Mouse (Mus musculus) cerebellum, postnatal 10 days (tissue): ENCODE results near the gene Thrb.

Source experiments
- DNase-seq, 2 experiments: peaks; one replicate each; pipeline ENCODE4 v3.0.0; 2021; ENCODE audit warnings: mixed read lengths in 2 of 2

Gene Thrb

DNA sequence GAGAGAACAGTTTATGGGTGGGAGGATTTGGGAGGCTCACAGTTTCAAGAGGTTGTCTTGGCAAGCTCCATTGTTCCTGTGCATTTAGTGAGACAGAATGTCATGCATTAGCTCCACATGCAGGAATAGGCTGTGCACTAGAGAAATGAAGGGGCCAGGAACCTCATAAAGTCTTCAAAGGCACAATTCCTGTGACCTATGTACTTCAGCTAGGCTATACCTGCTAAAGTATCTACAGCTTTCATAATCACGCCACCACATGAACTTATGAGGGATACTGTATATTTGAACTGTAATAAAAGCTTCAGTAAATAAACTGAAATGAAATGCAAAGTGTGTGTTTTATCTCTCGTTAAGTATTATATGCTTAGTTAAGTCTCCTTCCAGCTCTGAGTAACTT, 59.4 kb downstream of the Thrb start:
- DNase-seq = no peak

DNA sequence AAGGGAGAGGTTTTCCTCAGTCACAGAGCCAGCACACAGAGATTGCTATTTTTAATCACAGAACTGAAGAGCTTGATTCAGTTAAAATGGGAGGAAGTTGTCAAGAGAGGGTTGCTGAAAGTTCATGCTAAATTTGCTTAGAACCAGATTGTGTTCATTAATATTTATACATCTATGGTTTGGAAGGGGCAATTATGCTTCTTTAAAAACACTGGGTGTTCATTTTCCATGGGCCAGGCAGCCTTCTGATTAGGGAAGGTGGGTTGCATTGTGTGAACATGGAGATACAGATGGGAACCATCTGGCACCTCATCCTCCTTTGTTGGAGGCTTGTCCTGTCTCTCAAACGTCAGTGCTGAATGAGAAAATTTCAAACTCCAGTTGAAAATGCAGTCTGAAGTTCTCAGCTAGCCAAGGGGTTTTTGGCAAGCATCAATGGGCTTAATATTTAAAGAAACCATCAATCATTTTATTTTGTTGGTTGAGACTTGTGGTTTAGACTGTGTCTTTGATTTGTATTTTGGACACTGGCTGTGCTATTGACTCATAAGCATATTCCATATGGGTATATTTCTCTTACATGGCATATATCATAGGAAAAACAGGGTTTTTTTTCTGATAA, 62.9 kb downstream of the Thrb start:
- DNase-seq = peak; percentile 37 to 47

DNA sequence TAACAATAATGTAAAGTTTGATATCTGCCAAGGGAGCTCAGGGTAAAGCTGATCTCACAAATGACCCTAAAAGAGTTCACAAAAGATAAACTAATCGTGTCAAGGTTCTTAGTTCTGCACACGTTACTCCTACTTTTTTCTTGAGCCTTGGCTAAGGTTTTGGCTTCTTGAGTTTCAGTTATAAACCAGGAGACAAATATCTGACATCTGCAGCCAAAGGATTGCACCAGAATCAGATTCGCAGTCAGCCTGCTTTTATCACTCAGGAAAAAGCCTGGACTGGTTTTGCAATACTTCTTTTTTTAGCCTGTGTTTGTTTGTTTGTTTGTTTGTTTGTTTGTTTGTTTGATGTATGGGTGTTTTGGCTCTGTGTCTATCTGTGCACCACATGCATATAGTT, 64.5 kb downstream of the Thrb start:
- no peak for DNase-seq

DNA sequence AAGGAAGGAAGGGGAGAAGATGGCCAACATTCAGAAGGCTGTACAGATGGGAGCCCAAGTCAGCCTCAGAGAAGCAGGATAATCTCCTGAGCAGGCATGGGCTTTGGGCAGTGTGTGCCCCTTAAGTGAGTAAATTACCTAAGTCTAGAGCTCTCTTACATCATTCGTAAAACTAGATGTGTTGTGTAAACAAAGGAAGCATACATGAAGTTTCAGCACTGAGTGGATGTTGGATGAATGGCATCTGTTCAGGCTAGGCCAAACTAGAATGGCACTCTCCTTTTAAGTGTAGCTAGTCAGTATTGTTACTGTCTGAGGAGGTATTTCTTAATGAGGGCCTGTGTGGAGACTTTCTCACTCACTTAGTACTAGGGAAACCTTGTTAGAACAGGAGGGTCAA, 66.8 kb downstream of the Thrb start:
- DNase-seq = no peak

DNA sequence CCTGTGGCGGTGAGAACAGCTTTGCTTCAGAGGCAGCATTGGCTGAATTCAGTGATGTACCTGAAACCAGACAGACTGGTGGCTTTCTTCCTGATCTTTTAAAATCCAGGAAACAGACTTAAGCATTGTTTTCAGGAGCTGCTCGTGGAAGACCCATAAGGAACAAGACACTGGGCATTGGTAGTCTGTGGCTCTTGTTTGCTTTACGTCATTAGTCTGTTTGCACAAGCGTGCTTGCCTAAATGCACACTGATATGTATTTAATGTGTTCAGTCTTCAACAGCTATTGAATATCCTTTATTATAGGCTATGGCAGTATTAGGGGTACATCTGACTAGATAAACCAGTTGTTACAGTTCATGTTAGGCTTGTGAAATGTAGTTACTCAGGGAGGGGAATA, 67.8 kb downstream of the Thrb start:
- DNase-seq = no peak

DNA sequence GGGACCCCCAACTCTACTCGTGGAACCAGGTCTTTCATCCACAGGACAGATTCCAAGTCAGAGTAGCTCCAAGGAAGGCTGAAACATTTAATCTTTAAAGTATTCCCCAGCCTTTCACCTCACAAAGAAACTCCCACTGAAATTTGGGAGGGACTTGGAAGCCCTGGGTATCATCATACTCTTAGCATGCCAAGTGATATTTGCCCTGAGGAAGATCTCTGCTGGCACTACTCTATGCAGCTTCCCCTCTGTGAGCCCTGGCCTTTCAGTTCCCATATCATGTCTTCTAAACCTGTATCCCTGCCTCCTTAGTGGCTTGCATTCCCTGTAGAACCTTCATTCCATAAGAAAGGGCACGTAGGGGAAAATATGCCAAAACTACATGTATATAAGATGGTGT, 68.8 kb downstream of the Thrb start:
- DNase-seq = no peak

DNA sequence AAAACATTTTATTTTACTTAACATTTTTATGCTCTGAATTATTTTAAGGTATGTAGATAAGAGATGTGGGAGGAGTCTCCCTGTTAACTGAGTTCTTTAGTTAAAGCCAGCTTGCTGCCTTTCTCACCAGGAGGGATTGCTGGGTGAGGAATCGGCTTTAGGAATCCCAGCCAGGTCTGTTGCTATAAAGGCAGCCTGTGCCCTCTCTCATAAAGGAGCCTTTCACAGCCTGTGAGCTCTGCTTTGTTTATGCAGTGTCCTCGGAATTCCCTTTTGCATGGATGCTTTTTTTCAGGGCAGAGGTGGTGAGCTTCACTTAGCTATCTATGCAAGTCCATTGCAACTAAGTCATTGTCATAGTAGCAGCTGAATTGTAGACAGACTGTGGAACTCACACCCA, 71.0 kb downstream of the Thrb start:
- peak in 1 of 2 experiments; percentile 37 for DNase-seq

DNA sequence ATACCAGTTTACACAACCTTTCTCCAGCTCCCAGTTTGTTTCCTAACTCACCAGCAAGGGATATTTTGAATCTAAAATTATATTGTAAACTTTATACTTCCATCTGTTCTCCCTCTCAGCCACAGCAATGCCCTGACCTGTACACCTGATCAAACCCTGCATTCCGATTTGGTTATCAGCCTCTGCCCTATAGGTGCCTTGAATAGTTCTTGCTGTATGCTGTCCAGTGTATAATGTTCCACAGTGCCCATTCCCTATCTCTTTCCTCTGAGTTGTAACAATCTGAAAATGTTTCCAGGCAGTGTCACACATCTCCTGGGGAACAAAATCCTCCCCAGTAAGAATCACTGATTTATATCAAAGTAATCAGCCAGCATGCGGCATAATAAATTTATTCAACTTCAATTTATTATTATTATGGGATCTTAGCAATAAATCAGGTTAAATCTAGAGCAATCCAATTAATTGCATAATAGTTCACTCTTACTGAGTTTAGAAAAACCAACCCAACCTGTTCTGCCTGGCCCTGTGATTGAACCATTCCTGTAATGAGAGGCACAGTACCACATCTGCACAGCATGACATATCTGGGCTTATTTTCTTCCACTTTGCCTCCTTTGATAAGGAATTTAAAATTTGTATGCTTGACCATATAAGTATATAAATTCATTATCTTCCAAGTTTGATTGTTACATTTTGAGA, 73.2 kb downstream of the Thrb start:
- DNase-seq = no peak

DNA sequence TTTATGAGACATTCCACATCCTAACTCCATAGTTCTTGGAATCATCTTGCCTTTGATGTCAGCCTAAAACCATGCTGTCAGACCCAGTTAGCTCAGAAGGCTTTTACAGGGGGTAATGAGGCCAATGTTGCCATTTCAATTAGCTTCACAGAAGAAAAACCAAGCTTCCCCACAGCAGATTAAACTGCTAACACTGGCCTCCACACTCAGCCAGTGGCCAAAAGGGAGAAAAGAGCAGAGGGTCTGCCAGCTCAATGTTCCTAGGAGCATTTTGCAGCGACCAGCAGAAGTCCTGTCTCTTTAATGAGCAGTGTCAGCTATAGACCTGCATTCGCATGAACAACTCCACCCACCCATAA, 73.7 kb downstream of the Thrb start:
- peak; percentile 65 to 74 for DNase-seq

DNA sequence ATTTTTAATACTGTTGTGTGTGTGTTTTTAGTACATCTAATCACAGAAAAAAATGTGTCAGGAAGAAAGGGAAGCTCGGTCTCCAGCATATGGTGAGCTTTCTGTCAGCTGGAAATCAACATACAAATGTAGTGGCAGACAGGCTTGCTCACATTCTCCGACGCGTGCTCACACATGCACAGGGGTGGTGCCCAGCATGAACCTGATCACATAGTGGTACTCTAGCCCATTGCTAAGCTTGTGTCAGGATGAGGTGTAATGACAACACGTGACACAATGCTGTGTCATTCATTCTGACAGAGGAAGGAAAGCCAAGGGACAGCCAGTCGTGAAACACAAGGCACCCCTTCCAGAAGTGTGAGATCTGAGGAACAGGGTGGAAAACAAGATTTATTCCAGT, 75.4 kb downstream of the Thrb start:
- DNase-seq = peak in 1 of 2 experiments; percentile 24

DNA sequence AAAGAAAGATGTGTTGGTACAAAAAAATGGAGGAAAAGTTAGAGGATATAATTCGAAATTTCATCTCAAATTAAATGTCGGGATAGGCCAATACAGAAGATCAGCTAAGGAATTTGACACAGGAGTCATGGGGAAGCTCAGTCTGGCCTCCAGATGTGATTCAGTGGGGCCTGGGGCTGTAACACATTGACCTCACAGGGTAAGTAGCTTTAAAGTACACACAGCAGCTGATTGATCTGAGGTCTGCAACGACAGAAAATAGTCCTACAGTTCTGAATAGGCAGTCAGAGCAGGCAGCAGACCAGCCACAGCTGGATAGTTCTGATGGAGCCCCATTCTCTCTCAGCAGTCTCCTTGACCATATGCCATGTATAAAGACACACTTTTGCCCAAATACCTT, 80.8 kb downstream of the Thrb start:
- no peak for DNase-seq

DNA sequence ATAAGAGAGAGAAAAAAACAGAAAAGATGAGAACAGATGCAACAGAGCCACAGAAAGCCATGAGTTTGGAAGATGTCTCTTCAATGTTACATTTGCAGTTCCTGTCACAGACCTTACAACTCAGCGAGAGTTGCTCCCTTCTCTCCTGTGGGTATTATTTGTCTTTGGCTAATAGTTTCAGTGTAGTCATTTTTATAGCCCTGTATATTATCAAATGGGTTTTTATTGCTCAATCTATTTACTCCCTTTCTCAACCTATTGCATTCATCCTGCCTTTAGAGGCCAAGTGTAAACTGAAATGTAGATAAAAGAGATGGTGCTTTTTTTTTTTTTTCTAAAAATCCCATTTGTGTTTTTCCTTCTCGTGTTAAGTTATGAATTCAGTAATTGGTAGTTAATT, 82.2 kb downstream of the Thrb start:
- no peak for DNase-seq

DNA sequence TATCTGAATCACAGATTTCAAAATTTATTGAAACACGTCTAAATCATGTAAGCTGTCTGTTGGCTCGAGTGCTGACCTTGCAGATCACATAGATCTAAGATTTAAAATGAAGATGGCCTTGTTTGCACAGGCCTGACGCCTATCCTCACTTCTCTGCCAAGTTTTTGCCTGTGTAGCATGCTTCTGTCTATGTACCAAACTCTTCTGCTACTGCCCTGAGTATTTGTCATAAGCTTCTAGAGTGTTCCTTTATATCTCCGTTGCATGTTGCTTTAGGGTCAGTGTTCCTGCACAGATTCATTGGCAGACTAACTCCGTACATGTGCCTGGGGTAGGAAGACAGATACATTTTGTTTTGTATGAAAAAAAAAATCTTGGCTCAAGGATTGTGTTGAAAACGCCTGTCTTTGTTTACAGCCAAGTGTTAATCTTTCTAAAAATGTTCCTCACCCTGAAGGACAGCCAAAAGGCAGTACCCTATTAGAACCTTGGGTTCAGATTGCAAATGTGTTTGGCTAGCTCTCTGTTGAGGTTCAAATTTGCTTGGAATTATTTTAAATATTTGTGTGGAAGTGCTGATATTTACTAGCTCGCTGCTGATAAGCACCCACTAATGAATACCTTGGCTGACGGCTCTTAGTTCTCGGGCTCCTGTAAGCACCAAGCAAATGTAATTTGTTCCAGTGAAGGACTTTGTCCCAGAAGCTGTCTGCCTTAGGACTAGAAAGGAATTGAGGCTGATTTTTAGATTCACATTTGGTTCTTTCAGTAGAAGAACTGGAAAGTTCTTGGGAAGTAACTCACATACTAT, 83.0 kb downstream of the Thrb start:
- no peak for DNase-seq

DNA sequence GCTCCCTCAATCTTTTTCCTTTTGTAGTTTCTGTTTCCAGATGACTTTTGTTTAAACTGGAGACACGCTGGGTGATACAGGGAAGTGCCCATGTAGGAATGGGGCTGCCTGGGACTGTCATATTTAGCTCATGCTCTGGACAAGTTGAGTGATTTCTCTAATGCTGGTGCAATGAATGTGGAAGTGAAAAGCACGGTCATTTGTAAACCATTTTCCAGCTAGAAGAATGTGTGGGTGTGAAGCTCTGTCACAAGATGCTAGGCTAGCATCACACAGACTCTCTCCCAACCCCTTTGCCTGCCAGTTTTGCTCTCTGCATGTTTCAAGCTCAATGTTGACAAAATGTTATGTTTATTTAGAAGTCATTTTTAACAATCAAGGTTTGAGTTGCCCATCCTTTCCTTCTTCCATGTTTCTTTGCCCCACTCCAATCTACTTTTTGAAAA, 83.7 kb downstream of the Thrb start:
- DNase-seq = no peak

DNA sequence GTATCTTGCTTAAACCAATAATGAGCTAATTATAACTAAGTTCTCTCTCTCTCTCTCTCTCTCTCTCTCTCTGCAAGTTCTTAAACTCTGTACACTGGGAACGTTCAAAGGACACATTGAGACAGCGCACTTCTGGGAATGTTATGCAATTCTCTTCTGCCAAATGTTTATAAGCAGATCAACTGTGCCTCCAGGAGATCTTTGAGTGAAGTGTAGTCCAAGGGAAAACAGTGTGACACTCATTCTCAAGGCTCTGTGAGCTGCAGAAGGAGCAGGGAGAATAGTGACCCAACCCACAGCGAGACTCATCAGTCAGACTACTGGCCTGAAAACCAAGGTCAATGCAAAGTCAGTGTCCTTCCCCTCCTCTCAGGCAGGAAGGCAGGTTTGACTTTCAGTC, 87.9 kb downstream of the Thrb start:
- DNase-seq = no peak

DNA sequence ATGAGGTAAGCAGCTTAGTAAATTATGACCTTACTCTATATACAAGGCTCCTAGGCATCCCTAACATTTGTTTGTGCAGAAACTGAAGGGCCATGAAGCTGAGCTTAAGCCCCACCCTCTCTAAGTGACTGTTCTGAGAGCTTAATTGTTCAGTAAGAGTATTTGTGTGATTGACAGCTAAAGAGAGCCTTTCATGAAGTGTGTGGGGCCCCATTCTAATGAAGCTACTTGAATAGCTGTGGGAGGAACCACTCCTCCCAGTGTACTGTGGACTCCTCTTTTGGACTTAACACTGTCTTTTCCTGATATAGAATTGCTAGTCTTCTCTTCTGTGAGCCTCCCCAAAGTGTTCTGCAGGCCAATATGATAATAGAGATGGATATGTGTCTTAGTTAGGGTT, 88.9 kb downstream of the Thrb start:
- DNase-seq = no peak

DNA sequence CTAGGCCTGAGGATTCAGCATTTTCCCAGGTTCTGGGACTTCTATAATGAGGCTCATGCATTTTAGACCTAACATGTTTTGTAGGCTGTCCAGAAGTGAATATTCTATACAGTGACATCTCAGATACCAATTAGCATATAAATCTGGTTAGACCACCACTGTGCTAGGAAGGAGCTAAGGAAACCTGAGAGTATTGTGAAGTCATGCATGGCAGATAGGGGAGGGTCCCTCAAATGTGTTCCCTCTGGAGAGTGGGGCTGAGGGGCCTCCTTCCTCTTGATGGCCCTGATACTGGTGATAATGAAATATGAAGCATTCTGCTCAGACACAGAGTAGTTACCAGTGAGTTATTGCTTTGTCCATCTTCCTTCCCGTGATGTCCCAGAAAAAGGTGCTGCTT, 91.8 kb downstream of the Thrb start:
- no peak for DNase-seq

DNA sequence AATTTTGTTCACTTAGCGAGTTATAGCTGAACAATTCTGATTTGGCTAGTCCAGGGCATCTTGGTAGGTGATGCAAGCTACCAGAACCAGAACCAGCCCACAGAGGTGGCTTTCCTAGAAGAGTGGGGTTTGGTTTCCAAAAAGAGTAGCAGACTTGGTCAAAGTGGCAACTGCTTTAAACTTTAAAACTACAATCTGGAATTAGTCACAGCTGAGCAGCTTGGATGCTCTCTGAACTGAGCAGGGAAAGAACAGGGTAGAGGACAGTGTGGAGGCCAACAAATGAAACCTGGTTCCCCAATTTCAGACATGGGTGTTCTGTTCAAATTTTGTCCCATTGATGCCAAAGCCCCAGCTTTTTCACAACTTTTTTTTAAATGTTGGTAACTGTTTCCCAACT, 93.4 kb downstream of the Thrb start:
- DNase-seq = no peak

DNA sequence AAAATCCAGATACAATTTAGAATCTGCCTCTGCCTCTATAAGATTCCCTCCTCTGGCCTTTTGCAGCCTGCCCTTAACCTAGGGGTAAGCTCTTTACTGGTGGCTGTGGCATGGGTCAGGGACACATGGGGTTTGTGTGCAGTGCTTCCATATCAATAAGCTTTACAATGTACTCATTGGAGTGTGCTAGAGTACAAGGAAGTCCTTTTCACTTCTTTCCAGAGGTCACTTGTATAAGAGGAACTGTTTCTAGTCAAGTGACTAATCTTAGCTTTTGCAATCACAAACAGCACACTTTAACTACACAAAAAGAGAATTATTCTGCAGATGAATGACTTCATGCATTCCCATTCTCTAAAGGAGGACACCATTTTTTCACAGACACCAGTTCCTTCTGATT, 96.7 kb downstream of the Thrb start:
- no peak for DNase-seq

DNA sequence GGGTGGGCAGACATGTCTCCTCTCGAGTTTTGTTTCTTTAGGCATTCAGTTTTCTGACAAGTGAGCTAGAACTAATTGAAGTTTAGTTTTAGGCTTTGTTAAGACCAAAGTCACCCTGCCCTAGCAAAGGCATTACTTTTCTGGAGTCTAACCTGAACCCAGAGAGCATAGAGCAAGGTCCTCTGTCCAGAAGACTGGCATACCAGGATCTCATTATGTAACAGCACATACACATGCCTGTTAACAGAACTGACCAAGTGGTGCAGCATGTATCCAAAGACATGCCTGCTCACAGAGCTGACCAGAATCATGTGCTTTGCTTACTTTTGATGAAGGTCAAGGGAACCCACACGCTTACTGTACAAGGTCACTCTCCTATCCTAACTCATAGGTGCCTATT, 107.9 kb downstream of the Thrb start:
- no peak for DNase-seq

DNA sequence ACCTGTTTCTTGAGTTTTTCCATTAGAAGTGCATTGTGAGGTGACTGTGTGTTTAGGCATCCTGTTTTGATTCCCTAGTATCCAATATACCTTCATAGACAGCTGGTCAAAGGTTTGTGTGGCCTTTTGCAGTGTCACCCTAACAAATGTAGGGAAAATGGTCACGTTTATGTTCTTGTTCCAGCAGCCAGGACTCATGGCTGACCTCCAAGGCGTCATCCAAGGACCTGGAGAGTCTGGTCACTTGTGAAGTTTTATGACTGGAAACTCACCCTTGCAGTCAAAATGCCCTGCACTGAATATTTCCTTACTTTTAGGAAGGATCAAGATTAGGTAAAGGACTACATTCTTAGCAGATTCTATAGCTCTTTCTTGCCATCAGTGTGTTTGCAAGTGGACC, 114.3 kb downstream of the Thrb start:
- DNase-seq = peak in 1 of 2 experiments; percentile 14

DNA sequence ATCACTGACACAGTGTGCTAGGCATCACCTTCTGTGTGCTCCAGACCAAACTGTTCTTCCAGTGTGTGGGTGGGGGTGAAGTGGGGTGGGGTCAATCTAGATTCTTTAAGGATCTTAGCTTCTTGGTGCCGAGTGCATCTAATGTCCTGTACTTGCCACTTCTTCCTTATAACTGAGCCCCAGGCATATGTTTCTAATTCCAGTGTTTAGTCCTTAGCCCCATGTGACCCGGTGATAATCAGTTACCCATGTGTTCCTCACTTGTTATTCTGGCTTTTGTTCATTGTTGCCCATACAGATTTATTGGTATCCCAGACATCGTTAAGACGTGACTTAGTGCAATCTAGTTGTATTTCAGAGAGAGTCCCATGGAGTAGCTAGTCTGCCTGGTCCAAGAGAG, 121.9 kb downstream of the Thrb start:
- no peak for DNase-seq

DNA sequence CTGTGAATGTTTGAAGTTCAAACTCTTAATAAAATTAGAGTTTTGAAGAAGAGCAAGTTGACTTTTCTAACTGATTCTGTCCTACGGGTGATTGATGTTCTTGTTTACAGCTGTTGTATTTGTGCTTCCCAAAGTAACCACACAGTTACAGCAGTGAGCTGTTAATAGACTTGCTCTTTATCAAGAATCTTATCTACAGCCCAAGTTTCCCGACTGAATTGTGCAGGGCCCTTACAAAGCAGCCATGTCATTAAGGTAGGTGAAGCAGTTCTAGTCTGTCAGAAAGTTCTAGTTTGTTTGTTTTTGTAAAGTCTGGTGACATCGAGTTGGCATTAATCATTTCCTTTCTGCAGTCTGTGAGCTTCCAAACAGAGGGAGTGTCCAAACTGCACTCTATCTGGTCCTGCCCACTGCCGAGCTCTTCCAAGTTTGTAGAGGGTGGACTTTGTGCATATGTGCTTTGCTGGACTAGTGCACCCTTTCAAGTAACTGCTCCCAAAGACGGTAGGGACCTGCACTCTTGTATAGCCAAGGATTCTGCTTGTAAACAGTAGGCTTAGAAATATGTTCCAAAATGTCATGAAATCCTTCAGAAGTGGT, 124.2 kb downstream of the Thrb start:
- DNase-seq = no peak

DNA sequence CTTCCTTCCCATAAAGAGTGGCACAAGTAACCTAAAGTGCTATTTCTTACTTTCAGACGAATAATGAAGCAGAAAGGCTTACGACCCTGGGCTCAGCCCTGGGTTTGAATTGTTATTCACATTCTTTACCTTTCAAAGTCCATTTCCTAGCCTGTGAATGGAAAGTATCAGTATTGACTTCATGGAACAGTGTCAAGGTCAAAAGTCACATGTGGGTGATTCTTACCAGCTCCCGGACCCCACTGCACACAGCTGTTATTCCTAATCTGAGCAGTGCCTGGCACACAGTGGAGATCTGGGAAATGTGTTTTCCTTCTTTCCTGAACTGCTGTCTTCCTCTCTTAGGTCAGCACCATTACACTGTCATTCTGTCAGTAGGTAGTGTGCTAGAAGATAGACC, 125.3 kb downstream of the Thrb start:
- no peak for DNase-seq
